Mouse (Mus musculus) thymus, adult 2 months (tissue): Measurements from ENCODE around the gene Mpp2.

ENCODE experiments used
- CTCF ChIP-seq: fragments of 200-500 bp; IDR thresholded peaks from 2 replicates; pipeline ENCODE4 v1.5.1; 2012; ENCODE audit warnings: mild to moderate bottlenecking, control low read depth, low read length, moderate library complexity, borderline replicate concordance; ENCODE audit not compliant: control insufficient read depth, poor library complexity, insufficient read depth; ENCODE audit errors: extremely low read depth
- POLR2A ChIP-seq: fragments of 200-500 bp; IDR thresholded peaks from 2 replicates; pipeline ENCODE4 v1.6.1; 2012; ENCODE audit warnings: mild to moderate bottlenecking, low read length, control low read depth, moderate library complexity; ENCODE audit not compliant: control insufficient read depth, poor library complexity, insufficient read depth; ENCODE audit errors: extremely low read depth

- no peak for TF ChIP-seq CTCF
- no peak for TF ChIP-seq POLR2A
Measured at GRCm38 (mm10) chr11:102073722-102074121, 14.6 kb downstream of the Mpp2 start.
